Mouse (Mus musculus) bone marrow macrophage, adult 2 months (primary cell): ENCODE measurements around the gene Bpifa5.

ENCODE experiments used
- CTCF ChIP-seq: IDR thresholded peaks from 2 replicates; pipeline ENCODE4 v1.5.1; 2012; ENCODE audit warnings: low read depth, mild to moderate bottlenecking, low read length, moderate library complexity
- POLR2A ChIP-seq: IDR thresholded peaks from 2 replicates; pipeline ENCODE4 v1.6.1; 2012; ENCODE audit warnings: mild to moderate bottlenecking, low read depth, low read length, borderline replicate concordance

- TF ChIP-seq POLR2A (no peak), CTCF (no peak)
Measured at GRCm38 (mm10) chr2:154173313-154173712, 10.9 kb downstream of the Bpifa5 start.
